Mouse (Mus musculus) B cell, adult 67 days (primary cell): ENCODE measurements around the gene Pex6. TPM values are rescaled to one million over a fixed set of nuclear protein-coding genes. Genes with fewer than 3 reads are reported as not detected.

ENCODE experiments used
- total RNA-seq, 2 experiments: library from RNA; stranded (reverse); gene quantifications; 4 replicates each; pipeline ENCODE4 v1.2.4; 2023

The Pex6 gene
- 10 to 100 TPM; 37.4 to 42.4 TPM for total RNA-seq

GRCm38 (mm10) chr17:46710959-46711597, at the start of gene Pex6:
Pex6 (plus strand) TSS chr17:46711463.

GRCm38 (mm10) chr17:46673850-46674529, 37.3 kb upstream of the Pex6 start, which contains the start of gene Rrp36:
Rrp36 (minus strand) TSS chr17:46674352.

GRCm38 (mm10) chr17:46678416-46678815, 32.8 kb upstream of the Pex6 start, which contains the start of gene Mea1:
Mea1 (plus strand) TSS chr17:46678793.

GRCm38 (mm10) chr17:46680760-46681373, 30.4 kb upstream of the Pex6 start, which contains the start of gene Klhdc3:
Klhdc3 (minus strand) TSS chr17:46680914.

GRCm38 (mm10) chr17:46704887-46705835, 6.1 kb upstream of the Pex6 start, which contains the start of gene Ppp2r5d:
Ppp2r5d (minus strand) TSS chr17:46705111.

GRCm38 (mm10) chr17:46728904-46729318, 17.6 kb downstream of the Pex6 start, which contains the start of gene Gnmt:
Gnmt (minus strand) TSS chr17:46729168.

GRCm38 (mm10) chr17:46751794-46752556, 40.7 kb downstream of the Pex6 start, which contains the start of gene Cnpy3:
Cnpy3 (minus strand) TSS chr17:46752214.

GRCm38 (mm10) chr17:46763544-46763943, 52.3 kb downstream of the Pex6 start, which contains the start of gene Ptcra:
Ptcra (minus strand) TSS chr17:46763712.

GRCm38 (mm10) chr17:46772404-46773277, 61.4 kb downstream of the Pex6 start, which contains the start of gene 2310039H08Rik:
2310039H08Rik (plus strand) TSS chr17:46772635.

Other genes starting within 250 kb of the Pex6 start
- gene Ttbk1, start 223.8 kb upstream of the Pex6 start, total RNA-seq, result 1 to 10 TPM; 3.9 to 4.7 TPM
- gene Dnph1, start 214.8 kb upstream of the Pex6 start, total RNA-seq, result not detected
- gene Cul9, start 165.1 kb upstream of the Pex6 start, total RNA-seq, result 10 to 100 TPM; 19.9 to 21.4 TPM
- 10 to 100 TPM; 84.9 to 85.5 TPM for gene Srf, start 155.3 kb upstream of the Pex6 start, total RNA-seq
- gene Ptk7, start 82.0 kb upstream of the Pex6 start, total RNA-seq, result under 1 TPM in 1 of 2 experiments, not detected in 1; 0.15 TPM
- gene Klc4, start 65.4 kb upstream of the Pex6 start, total RNA-seq, result 10 to 100 TPM; 20.3 to 21.3 TPM
- 10 to 100 TPM; 31.3 to 41.2 TPM for gene Mrpl2, start 65.2 kb upstream of the Pex6 start, total RNA-seq
- gene Cul7, start 61.1 kb upstream of the Pex6 start, total RNA-seq, result 10 to 100 TPM in 1 of 2 experiments, 1 to 10 TPM in 1; 8.5 to 10.4 TPM
- gene Rrp36, start 37.1 kb upstream of the Pex6 start, total RNA-seq, result 10 to 100 TPM; 22.2 to 28.0 TPM
- 10 to 100 TPM; 55.1 to 57.7 TPM for gene Mea1, start 32.7 kb upstream of the Pex6 start, total RNA-seq
- 10 to 100 TPM; 51.1 to 51.6 TPM for gene Klhdc3, start 30.5 kb upstream of the Pex6 start, total RNA-seq
- 10 to 100 TPM; 36.6 to 39.9 TPM for gene Ppp2r5d, start 6.4 kb upstream of the Pex6 start, total RNA-seq
- gene Gnmt, start 17.7 kb downstream of the Pex6 start, total RNA-seq, result 1 to 10 TPM; 7.4 to 9.9 TPM
- 100 to 1,000 TPM; 135 to 141 TPM for gene Cnpy3, start 40.8 kb downstream of the Pex6 start, total RNA-seq
- gene Ptcra, start 52.2 kb downstream of the Pex6 start, total RNA-seq, result not detected
- 10 to 100 TPM; 13.1 to 15.2 TPM for gene 2310039H08Rik, start 61.2 kb downstream of the Pex6 start, total RNA-seq
- 10 to 100 TPM; 78.8 to 80.1 TPM for gene Rpl7l1, start 71.2 kb downstream of the Pex6 start, total RNA-seq
- 100 to 1,000 TPM; 106 to 133 TPM for gene Bicral, start 147.0 kb downstream of the Pex6 start, total RNA-seq
- gene Tbcc, start 179.2 kb downstream of the Pex6 start, total RNA-seq, result 10 to 100 TPM; 12.6 to 17.2 TPM
- not detected for gene Prph2, start 199.0 kb downstream of the Pex6 start, total RNA-seq